Mouse (Mus musculus) cerebellum, postnatal 10 days (tissue): ENCODE data around the gene Gm37240.
"Not testable (repeated sequence)": the region's sequence is repeated elsewhere in the genome, so short reads cannot be mapped to it uniquely, and the experiment has no call there.

Source experiments
- DNase-seq, 2 experiments: peaks; one replicate each; pipeline ENCODE4 v3.0.0; 2021; ENCODE audit warnings: mixed read lengths in 2 of 2

Gene Gm37240

GRCm38 (mm10) chr3:84652643-84653556, 1234.4 kb downstream of the Gm37240 start:
- no peak for DNase-seq

GRCm38 (mm10) chr3:84649578-84650327, 1237.6 kb downstream of the Gm37240 start:
- DNase-seq = no peak

- DNase-seq = not testable (repeated sequence)
Measured at GRCm38 (mm10) chr3:84648069-84648468, 1239.2 kb downstream of the Gm37240 start.

- DNase-seq = no peak
Measured at GRCm38 (mm10) chr3:84647616-84648015, 1239.7 kb downstream of the Gm37240 start.

GRCm38 (mm10) chr3:84646331-84646845, 1240.9 kb downstream of the Gm37240 start:
- no peak for DNase-seq

- no peak for DNase-seq
Measured at GRCm38 (mm10) chr3:84646007-84646290, 1241.4 kb downstream of the Gm37240 start.

- no peak for DNase-seq
Measured at GRCm38 (mm10) chr3:84645156-84646006, 1241.9 kb downstream of the Gm37240 start.

- no peak for DNase-seq
Measured at GRCm38 (mm10) chr3:84642942-84643341, 1244.4 kb downstream of the Gm37240 start.

- DNase-seq = no peak
Measured at GRCm38 (mm10) chr3:84641391-84641790, 1245.9 kb downstream of the Gm37240 start.

GRCm38 (mm10) chr3:84640536-84640935, 1246.8 kb downstream of the Gm37240 start:
- DNase-seq = no peak

GRCm38 (mm10) chr3:84639767-84640500, 1247.4 kb downstream of the Gm37240 start:
- DNase-seq = no peak

- DNase-seq = no peak
Measured at GRCm38 (mm10) chr3:84638858-84639257, 1248.5 kb downstream of the Gm37240 start.

- no peak for DNase-seq
Measured at GRCm38 (mm10) chr3:84637890-84638578, 1249.3 kb downstream of the Gm37240 start.

GRCm38 (mm10) chr3:84637095-84637494, 1250.2 kb downstream of the Gm37240 start:
- no peak for DNase-seq

- DNase-seq = no peak
Measured at GRCm38 (mm10) chr3:84631586-84631985, 1255.7 kb downstream of the Gm37240 start.

GRCm38 (mm10) chr3:84622026-84622425, 1265.3 kb downstream of the Gm37240 start:
- DNase-seq = no peak

- DNase-seq = no peak
Measured at GRCm38 (mm10) chr3:84619725-84620124, 1267.6 kb downstream of the Gm37240 start.

GRCm38 (mm10) chr3:84619056-84619455, 1268.3 kb downstream of the Gm37240 start:
- no peak for DNase-seq

GRCm38 (mm10) chr3:84618627-84619026, 1268.7 kb downstream of the Gm37240 start:
- no peak for DNase-seq

- no peak for DNase-seq
Measured at GRCm38 (mm10) chr3:84615856-84616225, 1271.5 kb downstream of the Gm37240 start.

- DNase-seq = peak; percentile 36 to 64
Measured at GRCm38 (mm10) chr3:84615050-84615855, 1272.1 kb downstream of the Gm37240 start.
